Mouse (Mus musculus) gastrocnemius, adult 8-10 months (tissue): ENCODE data around the gene Ppp6r2. TPM values are rescaled to one million over a fixed set of nuclear protein-coding genes. Genes with fewer than 3 reads are reported as not detected.
A peak's percentile ranks its signal among the peaks of the same experiment; 100 is the strongest.

Experiments used
- DNase-seq, 2 experiments: peaks; one replicate each; pipeline ENCODE4 v3.0.0; 2022; ENCODE audit warnings: low spot score in 2 of 2
- total RNA-seq, 4 experiments: library from RNA; stranded (reverse); gene quantifications; 2 replicates each; pipeline ENCODE4 v1.2.4; 2022

Ppp6r2 gene
- total RNA-seq, 4 experiments from 2014 or later: 97.2 to 102 (median 101) TPM

DNA sequence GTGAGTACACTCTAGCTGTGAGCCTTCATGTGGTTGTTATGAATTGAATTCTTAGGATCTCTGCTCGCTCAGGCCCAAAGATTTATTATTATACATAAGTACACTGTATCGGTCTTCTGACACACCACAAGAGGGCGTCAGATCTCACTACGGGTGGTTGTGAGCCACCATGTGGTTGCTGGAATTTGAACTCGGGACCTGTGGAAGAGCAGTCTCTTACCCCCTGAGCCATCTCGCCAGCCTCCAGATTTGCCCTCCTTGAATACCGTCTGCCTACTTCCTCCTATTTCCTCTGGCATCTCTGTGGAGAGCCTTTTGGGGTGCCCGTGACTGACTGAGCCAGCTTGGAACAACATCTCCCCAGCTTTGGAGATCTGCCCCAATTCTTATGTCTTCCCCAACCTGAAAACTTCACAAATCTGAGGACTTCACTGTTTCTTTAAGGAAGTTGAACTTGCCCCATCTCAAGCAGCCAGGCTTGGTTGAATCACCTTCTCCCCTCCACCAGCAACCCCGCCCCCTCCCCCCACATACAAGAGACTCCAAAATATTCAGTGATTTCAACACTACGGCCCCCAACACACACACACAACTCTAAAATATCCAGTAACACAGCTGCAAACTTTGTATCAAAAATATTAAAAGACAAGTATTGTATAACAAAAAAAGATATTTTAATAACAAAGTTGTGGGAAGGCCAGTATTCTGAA is 29.6 kb upstream of the Ppp6r2 start:
- no peak for DNase-seq

DNA sequence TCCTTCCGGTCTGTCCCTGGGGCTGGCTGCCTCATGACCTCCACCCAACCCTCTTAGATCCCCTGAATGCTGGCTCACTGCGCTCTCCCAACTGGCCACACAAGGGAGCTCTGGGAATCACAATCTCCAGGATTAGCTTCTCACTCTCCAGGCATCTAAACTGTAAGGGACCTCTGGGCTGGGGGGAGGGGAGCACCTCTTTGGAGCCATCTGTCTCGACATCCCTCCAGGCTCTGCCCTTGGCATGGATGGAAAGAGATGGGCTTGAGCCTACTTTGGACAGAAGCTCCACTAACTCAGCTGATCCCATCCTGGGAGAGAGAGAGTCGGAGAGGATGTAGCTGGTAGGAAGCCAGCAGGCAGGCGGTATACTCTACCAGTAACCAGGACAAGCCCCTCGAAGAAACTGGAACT is 29.0 kb upstream of the Ppp6r2 start:
- DNase-seq: no peak

DNA sequence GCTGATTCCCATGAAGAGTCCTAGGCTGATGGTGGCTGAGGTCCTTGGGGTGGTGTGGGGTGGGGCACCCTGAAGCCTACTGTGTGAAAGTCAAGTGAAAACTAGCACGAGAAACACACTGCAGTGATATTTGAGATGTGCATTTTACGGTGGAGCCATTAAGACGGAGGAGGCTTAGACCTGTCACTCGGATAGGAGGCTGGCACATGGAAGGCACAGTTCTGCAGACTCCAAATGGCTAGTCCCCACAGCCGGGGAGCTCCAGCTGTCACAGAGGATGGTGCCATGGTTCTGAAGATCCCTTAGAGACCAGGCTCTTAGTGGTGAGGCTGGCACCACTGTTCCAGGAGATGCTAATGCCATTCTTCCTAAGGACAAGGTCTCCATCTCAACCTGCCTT is 28.5 kb upstream of the Ppp6r2 start:
- DNase-seq: no peak

DNA sequence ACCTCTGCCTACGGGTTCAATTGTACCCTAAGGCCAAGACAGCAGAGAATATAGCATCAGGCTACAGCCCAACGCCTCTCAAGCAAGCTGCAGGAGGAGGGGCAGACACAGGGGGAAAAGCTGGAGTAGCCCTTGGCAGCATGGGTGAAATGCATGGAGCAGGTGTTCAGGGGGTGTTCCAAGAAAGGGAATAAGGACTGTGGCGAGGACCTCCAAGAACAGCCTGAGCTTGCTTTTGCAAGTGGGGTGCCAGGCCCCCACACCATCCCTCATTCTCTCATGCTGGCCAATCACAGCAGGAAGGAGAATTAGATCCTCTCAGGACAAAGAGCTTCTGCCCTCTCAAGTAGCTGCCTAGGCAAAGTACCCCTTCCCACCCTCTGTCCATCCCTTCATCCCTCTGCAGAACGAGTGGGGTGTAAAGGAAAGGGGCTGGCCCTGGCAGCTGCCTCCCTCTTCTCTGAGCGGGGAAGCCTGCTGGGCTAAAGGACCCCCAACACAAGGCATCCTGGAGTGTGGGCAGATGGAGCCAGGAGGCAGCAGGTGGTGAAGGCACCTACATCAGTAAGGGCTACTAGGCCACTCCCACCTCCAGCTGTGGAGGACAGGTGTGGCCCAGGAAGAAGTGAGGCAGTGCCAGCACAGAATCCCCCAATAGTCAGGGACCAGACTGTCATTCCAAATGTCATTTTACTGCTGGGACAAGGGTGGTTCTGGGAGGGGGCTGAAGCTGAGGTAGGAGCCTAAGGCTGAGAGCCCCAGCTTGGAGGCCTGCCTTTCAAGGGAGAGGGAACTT is 27.0 kb upstream of the Ppp6r2 start:
- DNase-seq: no peak

DNA sequence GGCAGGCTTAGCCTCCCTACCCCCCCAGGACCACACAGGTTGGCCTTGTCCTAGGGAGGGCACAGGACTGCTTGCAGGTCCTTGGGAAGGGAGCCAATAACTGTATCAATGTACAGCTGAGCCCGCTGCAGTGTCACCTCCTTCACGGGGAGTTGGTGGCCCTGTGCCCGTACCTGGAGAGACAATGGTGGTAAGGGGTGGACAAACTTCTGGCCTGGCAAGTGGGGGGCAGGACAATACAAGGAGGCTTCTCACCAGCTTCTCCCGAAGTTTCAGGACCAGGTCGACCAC is 26.5 kb upstream of the Ppp6r2 start:
- DNase-seq: no peak

DNA sequence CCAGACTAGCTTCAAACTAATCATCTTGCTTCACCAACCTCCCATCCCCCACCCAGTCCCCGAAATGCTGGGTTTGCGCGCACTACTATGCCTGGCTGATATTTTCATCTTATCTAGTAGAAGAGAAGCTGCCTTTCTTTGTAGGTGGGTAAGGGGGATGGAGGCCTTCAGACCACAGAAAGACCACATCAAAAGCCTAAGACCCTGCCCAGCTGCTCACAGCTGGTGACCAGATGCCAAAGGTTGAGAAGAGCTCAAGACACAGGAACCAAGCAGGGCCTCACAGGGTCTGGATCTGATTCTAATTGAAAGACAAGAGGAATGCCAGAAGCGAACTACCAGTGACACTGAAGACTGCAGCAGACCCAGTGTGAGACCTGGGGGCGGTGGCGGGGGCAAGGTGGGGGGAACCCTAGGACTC is 16.1 kb upstream of the Ppp6r2 start:
- no peak for DNase-seq

DNA sequence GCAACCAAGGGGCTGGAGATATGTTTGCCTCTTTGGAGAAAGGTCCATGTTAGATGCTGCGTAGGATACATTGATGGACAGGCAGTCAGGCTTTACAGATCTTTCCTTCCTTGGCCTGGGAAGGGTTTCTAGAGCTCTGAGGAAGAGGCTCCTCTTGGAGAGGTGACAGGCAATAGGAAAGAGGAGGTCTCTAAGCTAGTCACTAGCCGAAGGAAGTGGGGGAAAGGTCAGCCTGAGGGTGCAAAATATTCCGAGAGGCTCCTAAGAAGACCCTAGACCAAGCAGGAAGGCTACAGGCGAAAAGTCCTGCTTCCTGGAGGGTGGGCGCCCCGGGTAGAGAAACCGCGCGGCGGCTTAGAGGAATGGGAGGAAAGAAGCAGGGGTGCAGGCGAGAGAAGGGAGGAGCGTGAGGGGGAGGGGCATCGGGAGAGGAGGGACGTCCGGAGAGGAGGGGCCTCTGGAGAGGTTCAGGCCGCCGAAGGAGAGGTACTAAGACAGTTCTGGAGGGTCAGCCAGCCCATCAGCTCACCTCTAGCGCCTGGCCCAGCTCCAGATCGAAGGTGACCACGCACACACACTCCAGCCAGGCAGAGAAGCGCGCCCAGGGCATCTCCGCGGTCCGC is 15.6 kb upstream of the Ppp6r2 start:
- DNase-seq: peak; percentile 86

DNA sequence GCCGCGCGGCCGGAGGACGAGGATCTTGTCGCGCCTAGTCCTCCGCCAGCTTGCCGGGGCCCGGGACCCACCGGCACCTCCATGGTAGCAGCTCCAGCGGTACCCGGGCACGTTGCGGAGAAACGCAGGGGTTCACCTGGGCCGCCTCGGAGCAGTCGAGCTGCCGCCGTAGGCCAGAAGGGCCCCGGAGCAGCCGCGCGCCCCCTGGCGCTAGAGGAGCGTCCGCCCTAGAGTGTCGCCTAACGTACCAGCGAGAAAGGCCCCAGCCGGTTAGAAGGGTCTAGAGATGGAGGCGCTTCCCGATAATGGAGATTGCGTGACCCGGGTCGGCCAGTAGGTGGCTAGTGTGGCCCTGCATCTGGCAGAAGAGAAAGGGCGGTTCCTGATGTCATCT is 15.0 kb upstream of the Ppp6r2 start, which contains the start of gene Dennd6b:
Gene Dennd6b (minus strand): TSS at position 184 of the 394 bp plus-strand sequence.
- peak; percentile 96 to 97 for DNase-seq

DNA sequence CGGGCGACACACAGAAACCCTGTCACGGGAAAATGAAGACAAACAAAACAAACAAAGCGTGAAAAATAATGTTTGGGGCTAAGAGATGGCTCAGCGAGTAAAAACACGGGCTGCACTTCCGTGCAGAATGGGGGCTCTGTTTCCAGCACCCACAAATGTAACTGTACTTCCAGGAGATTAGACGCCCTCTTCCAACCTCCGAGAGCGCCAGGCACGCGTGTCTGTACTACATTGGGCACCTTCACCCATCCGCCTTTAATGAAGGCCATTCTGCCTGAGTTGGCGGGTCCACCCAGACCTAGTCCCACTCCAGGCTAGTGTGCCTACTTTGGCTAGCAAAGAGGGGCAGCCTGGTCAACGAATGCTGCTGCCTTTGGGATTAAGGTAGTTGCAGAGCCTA is 14.3 kb upstream of the Ppp6r2 start:
- DNase-seq: no peak

DNA sequence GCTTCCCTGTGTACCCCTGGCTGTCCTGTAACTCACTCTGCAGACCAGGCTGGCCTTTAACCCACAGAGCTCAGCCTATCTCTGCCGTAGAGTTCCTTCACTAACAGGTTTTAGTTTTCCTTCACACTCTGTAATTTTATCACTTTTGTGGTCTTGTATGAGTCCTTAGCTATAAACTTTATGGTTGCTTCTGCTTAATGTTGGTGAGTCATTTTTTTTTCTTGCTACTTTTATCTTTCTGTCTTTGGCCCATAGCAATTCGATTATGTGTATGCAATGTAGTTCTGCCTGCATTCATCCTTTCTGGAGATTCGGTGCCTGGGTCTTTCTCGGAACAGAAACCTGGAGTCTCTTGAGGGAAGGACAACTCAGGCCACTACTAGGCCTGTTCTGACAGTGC is 3.9 kb upstream of the Ppp6r2 start:
- DNase-seq: no peak

DNA sequence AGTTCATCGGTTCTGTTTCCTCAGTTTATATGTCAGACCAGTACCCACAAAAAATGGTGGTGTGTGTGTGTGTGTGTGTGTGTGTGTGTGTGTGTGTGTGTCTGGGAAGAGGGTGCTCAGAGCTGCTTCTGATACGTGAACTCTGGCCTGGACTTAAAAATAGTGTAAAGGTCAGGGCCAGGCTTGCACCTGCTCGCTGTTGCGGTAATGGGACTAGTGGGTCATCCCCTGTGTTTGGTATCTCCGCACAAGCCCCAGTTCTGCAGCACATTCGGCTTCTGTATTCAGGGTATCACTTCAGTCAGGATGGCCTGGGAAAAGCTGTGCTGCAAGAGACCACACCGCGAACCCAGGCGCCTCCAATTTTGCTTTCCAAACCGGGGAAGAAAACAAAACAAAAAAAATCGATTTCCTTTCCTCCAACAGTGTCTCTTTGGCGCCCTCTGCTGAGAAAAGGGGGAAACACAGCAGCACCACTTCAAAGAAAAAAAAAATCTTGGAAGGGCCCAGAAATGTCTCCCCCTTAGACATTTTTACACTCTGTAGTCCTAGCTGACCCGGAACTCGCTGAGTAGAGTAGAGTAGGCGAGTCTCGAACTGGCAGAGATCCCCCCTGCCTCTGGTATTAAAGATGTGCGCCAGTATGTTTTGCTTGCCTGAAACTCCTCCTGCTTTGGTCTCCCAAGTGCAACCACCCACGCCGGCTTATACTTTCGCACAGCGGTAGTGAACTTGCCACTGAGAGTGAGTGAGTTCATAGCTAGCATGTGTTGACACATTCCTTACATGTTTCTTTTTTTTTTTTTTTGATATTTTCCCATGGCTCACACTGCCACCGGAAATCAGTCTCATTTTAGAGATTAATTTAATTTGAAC is 1.2 kb upstream of the Ppp6r2 start:
- peak; percentile 82 to 84 for DNase-seq

DNA sequence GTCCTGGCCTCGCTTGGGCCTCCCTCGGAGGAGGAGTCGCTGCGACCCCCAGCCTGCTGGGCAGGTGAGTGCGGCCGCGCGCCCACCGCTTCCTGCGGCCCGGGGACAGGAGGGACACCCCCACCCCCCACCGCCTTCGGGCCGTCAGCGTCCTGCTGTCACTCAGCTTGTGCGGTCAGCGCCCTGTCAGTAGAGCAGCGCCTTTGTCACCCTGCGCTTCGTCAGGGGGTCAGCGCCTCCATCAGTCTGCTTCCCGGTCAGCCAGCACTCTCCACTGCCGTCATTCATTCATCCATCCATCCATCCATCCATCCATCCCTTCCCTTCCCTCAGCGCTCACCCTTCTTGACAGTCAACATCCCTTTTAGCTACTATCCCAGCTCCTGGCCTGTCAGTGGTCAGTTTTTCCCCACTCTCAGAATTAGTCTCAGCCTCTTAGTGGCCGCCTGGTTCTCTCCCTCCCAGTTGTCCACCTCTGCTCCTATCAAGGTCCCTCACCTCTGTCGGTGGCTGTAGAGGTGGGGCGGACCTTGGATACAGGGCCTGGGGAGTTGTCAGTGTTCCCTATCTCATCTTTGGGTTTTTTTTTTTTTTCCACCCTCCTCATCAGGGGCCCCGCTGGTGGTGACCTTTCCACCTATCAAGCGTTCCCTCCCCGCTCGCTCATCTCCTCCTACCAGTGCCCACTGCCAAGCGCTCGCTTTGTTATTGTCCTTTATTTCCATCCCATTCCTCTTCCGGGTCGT is 536 bp downstream of the Ppp6r2 start:
- DNase-seq: peak in 1 of 2 experiments; percentile 8

DNA sequence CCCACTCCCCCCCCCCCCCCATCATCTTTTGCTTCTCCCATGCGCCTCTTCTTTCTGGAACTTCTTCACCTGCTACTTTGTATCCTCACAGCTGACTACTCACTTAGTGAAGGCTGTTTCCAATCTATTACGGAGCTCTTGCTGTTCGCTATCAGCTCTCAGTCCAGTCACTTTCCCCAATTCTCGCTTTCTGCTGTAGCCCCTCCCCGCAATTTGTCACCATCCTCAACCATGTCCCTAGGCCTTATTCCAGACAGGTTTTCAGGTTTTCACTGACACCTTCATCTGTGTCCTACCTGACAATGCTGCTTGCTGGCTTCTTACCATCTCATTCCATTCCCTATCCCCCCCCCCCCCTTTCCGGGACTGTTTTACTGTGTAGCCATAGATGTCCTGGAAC is 1.1 kb downstream of the Ppp6r2 start:
- DNase-seq: no peak

DNA sequence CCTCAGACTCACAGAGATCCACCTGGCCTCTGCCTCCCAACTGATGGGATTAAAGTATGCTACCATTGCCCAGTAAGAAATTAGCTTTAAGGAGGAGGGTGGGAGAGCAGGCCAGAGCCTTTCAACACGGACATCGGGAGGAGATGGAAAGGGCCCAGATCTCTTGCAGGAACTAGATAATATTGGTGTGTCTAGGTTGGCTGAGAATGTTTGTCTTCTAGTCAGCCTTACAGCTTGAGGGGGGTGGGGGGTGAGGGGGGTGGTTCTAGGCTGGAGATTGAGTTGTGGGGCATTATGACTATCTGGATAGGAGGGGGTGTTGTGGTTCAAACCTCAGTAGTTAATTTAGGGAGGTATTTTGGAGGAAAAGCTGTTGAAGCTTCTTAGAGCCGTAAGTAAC is 2.2 kb downstream of the Ppp6r2 start:
- DNase-seq: no peak

DNA sequence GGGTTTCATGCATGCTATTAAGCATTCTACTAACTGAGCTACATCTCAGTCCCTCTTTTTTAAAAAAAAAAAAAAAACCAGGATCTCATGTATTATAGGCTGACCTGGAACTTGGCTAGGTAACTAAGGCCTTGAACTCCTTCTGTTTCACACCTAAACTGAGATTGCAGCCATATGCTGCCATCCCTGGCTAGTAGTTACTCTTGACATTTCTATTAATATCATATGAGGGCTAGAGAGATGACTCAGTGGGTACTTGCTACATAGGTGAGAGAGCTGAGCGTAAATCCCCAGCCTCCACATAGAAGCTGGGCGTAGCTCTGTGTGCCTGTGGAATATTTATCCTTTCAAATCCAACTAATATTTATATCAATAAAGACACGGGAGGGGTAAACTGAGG is 3.6 kb downstream of the Ppp6r2 start:
- no peak for DNase-seq

DNA sequence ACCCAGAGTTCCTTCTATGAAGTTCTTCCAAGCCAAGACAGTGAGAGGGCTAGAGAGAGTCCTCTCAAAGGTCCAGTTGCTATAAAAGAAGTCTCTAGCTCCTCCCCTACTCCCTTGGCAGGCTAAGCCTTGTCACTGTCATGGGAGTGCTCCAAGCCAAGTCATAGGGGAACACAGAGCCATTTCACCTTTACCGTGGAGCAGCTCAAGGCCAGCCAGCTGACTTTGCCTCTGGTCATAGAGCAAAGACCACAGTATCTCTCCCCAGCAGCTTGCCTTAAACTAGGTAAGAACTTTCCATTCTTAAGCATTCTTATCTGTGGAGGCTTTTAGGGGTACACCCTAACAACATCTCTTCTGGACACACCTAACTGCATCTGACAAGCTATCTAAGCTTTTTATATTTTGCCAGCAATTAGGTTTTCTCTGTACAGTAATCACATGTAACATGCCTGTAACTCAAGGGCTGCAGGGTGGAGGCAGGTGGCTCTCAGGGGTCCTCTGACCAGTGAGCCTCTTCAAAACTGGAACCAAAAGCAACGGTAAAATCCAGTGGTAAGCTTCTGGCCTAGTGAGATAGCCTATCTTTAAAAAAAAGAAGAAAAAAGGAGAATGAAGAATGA is 4.4 kb downstream of the Ppp6r2 start:
- peak; percentile 62 to 68 for DNase-seq

DNA sequence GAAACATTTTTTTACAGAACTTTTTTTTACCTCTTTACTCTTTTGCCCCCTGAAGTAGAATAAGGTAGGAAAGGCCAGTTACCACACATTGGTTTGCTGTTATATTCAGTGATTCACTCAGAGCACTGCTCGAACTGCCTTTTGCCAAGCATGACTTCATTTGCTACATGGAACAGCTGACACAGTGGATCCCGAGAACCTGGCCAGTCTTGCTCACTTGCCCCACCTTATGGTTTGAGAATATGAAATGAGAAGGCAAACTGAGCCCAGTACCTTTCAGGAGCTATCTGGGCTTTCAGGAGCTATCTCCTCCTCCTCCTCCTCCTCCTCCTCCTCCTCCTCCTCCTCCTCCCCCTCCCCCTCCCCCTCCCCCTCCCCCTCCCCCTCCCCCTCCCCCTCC is 22.2 kb downstream of the Ppp6r2 start:
- peak; percentile 15 to 33 for DNase-seq

DNA sequence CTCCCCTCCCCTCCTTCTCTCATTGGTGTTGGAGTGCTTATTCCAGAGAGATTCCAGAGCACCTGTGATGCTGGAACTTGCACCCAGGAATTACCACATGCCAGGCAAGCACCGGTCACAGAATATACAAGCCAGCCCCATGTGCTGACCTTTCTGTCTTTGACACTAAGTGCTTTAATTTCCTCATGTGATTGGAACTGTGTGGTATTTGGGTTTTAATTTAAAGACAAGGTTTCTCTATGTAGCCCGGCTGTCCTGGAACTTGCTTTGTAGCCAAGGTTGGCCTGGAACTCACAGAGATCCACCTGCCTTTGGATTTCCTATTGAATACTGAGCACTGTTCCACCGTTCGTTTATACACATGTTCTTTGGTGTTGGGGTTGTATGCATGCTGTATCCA is 22.7 kb downstream of the Ppp6r2 start:
- DNase-seq: no peak

DNA sequence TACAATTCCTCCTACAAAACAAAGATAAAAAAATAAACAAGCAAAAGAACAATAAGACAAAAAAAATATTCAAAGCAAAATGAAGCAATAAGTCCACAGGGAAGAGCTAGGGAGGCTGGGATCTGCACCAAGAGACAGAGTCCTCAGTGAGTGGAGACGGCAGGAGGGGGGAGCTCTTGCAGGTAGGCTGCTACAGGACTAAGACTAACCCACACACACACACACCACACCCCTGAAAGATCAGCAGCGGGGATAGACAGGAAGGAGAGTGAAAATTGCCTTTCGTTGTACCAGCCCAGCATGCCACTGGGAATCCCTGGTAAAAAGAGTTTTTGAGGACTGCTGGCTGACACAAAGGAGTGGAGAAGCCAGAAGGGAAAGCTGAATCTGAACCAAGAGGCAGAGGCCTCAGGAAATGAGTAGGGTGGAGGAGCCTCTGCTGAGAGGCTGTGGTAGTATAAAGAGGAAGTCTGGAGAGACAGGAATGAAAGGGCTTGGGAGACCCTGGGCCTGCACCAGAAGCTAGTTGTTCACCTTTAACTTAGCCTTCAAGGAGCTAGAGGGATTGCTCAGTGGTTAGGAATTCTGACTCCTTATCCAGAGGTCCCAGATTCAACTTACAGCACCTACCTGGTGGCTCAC is 28.5 kb downstream of the Ppp6r2 start:
- DNase-seq: no peak

DNA sequence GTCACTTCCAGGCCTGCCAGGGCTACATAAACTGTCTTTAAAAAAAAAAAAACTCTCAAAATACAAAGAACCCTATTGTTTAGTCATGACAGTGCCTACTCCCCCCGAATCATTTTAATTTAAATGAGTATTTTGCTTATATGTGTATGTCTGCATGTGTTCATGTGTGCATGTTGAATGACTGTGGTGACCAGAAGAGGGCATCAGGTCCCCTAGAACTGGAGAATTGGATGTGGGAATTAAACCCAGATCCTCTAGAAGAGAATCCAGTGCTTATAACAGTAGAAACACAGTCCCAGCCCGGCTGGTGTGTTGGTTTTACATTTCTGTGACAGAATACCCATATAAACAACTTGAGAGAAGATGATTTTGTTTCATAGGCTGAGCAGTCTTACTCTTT is 29.7 kb downstream of the Ppp6r2 start:
- DNase-seq: no peak
